Mouse (Mus musculus): Measurements from ENCODE around the gene Slc25a34.

- TF ChIP-seq CTCF (IDR thresholded peaks at IDR 0.05; ENCODE audit: low read depth, low read length) (no peak), EP300 (IDR thresholded peaks at IDR 0.05; ENCODE audit: insufficient read depth, low read depth, low read length) (no peak)
Observed at GRCm38 (mm10) chr4:141632111-141632873, 8.7 kb upstream of the Slc25a34 start.
